Mouse (Mus musculus) heart, postnatal 0 days (tissue): ENCODE measurements around the gene Crybg1. TPM values are rescaled to one million over a fixed set of nuclear protein-coding genes. Genes with fewer than 3 reads are reported as not detected.

Experiments used
- ATAC-seq: fragments of 200-750 bp; cut with Nextera tagmentation; 2 replicates; pipeline ENCODE4 v1.8.0; 2017; ENCODE audit warnings: low read depth, moderate number of reproducible peaks, moderate library complexity; ENCODE audit not compliant: insufficient read depth
- DNase-seq: peaks from one replicate; pipeline ENCODE4 v3.0.0-alpha.2; 2016; ENCODE audit warnings: low spot score
- H3K27ac ChIP-seq: fragments of 300-500 bp; sonication (generic); 2 replicates; pipeline ENCODE4 v1.5.1; 2014; ENCODE audit warnings: low read depth, mild to moderate bottlenecking
- H3K27me3 ChIP-seq: fragments of 300-500 bp; sonication (generic); 2 replicates; pipeline ENCODE4 v1.6.1; 2014; ENCODE audit warnings: low read length, mixed read lengths; ENCODE audit not compliant: control insufficient read depth, insufficient read depth
- H3K36me3 ChIP-seq: fragments of 300-500 bp; sonication (generic); replicated peaks from 2 replicates; pipeline ENCODE4 v1.6.1; 2014; ENCODE audit warnings: low read length, mixed read lengths; ENCODE audit not compliant: control insufficient read depth, insufficient read depth
- H3K4me1 ChIP-seq: fragments of 300-500 bp; sonication (generic); 2 replicates; pipeline ENCODE4 v1.6.1; 2014; ENCODE audit warnings: antibody characterized with exemption; ENCODE audit not compliant: control insufficient read depth, insufficient read depth
- H3K4me2 ChIP-seq: fragments of 300-500 bp; sonication (generic); 2 replicates; pipeline ENCODE4 v1.6.1; 2014; ENCODE audit warnings: low read depth, mild to moderate bottlenecking, low read length, moderate library complexity
- H3K4me3 ChIP-seq: fragments of 300-500 bp; sonication (generic); 2 replicates; pipeline ENCODE4 v1.5.1; 2014; ENCODE audit warnings: low read depth, low read length
- H3K9ac ChIP-seq: fragments of 300-500 bp; sonication (generic); replicated peaks from 2 replicates; pipeline ENCODE4 v1.6.1; 2014; ENCODE audit warnings: low read depth, low read length, mixed read lengths
- H3K9me3 ChIP-seq: fragments of 300-500 bp; sonication (generic); replicated peaks from 2 replicates; pipeline ENCODE4 v1.6.1; 2016; ENCODE audit warnings: low read length; ENCODE audit not compliant: control insufficient read depth
- CTCF ChIP-seq: IDR thresholded peaks from 2 replicates; pipeline ENCODE4 v1.5.1; 2016; ENCODE audit warnings: antibody characterized with exemption, control low read depth, low read depth
- EP300 ChIP-seq: IDR thresholded peaks from 2 replicates; pipeline ENCODE4 v1.6.1; 2016; ENCODE audit warnings: antibody characterized with exemption, low read depth
- WGBS: fragments of 180-500 bp; shearing (Covaris S2); extraction: QIAGEN DNeasy Blood & Tissue Kit; methylation state at CpG from one replicate; pipeline ENCODE4 v1.1.7; 2014; 5-methylcytosine and 5-hydroxymethylcytosine counted together
- polyA plus RNA-seq: library from polyadenylated mRNA; unstranded; fragments of >200 nt; fragmentation: Nextera tagmentation; extraction: Ambion mirVana; gene quantifications from 2 replicates; pipeline ENCODE4 v1.2.1, GENCODE M21; 2015
- total RNA-seq: library from RNA; depleted of rRNA; stranded (reverse); fragments of >200 nt; gene quantifications from 2 replicates; pipeline ENCODE4 v1.2.3, GENCODE M21; 2014; ENCODE audit warnings: low replicate concordance

Gene Crybg1
- total and polyA plus RNA-seq, 2 experiments from 2014 or later: 0.15 to 2.0 TPM

DNA sequence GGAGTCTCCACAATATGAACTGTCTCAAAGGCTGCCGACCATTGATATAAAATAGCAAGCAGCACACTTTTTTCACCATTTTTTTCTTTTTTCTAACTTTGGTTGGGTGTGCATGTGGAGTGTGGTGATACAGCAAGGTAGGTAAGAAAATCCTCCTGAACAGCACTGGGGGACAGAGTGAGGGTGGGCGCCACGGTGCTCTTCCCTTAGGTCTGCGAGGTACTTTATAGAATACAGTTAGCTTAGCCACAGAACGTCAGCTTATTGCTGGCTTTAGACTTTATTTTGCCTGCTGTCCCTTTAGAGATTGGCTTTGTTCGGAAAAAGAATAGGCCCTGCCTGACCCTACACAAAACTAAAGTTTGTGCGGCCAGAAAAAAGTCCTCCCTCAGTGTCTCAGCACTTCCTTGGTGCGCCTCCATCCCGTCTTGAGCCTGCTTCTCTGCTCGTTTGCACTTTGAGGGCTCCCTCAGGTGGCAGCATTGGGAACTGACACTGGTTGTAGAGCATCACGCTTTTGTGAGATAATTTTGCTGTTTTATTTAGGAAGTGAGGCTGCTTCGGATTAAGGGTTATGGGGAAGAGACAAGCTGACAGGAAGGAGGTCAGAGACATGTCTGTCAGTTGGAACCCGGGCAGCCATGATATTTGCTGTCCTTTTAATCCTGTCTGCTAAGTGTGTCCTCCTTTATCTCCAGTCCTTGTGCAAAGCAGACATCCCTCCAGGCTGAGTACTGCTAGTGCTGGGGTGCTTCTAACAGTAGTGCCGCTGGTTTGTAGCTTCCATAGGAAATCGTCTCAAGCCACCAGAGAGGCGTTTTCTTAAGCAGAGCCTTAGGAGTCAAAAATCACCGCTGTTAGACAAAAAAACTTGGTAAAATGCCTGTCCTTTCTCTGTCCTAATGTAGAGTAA is 229.7 kb downstream of the Crybg1 start:
- peaks cover 10% of the 10 kb centered on the region; the same call in 1 of the 2 replicates for H3K36me3 ChIP-seq
- DNase-seq (peak; percentile 34), ATAC-seq (no peak)
- H3K4me1 ChIP-seq: peaks cover 11% of the 10 kb centered on the region
- no peak overlapping the region for H3K4me2 ChIP-seq
- TF ChIP-seq CTCF: peak; percentile 92
- TF ChIP-seq EP300: no peak
- no peak overlapping the region for H3K4me3 ChIP-seq
- no peak overlapping the region for H3K9ac ChIP-seq
- no peaks in the 10 kb centered on the region for H3K27me3 ChIP-seq
- H3K27ac ChIP-seq: no peak overlapping the region
- 38% methylated on average over 17 of the region's 17 CpGs for WGBS
- no peaks in the 10 kb centered on the region for H3K9me3 ChIP-seq

DNA sequence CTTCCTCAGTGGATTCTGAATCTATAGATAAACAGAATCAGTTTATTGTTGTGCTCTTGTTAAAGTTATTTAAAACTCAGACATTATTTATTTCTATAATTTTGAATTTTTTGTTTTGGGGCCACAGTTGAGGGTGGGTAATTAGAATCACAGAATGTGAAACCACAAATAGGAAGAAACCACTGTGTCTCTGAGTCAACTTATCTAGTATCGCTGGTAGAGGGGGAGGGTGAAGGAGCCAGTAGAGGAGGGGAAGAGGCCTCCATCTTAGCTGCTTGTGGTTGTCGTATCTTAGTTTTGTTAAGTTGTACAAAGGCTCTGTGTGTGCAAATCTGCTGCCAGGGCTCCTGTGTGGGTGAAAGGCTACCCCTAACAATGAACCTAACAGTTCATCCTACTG is 231.9 kb downstream of the Crybg1 start:
- Histone ChIP-seq H3K4me1 (peaks cover 11% of the 10 kb centered on the region), H3K9me3 (no peaks in the 10 kb centered on the region), H3K27me3 (no peaks in the 10 kb centered on the region), H3K9ac (no peak overlapping the region), H3K4me3 (no peak overlapping the region), H3K4me2 (no peak overlapping the region), H3K27ac (no peak overlapping the region), H3K36me3 (no peaks in the 10 kb centered on the region)
- ATAC-seq (no peak), DNase-seq (no peak)
- 58% methylated on average over 2 of the region's 2 CpGs for WGBS
- no peak for TF ChIP-seq EP300
- TF ChIP-seq CTCF: no peak

DNA sequence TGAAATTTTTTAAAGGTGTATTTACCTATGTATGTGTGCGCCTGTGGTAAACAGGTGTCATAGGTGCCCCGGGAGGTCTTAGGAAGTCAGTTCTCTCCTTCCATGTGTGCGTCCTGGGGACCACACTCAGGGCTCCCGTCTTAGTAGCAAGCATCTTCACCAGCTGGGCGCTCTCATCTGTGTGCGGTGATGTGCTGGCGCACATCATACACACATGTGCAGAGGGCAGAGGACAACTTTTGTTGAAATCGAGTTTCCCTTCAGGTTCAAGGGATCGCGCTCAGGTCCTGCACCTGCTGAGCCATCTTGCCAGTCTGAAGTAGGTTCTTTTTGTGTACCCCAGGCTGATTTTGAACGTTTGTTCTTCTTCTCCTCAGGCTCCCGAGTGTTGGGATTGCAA is 232.5 kb downstream of the Crybg1 start:
- Histone ChIP-seq H3K27ac (no peak overlapping the region), H3K9ac (no peak overlapping the region), H3K4me3 (no peak overlapping the region), H3K36me3 (peaks cover 3% of the 10 kb centered on the region; the same call in 1 of the 2 replicates), H3K27me3 (no peaks in the 10 kb centered on the region), H3K4me1 (peaks cover 11% of the 10 kb centered on the region), H3K9me3 (no peaks in the 10 kb centered on the region), H3K4me2 (no peak overlapping the region)
- TF ChIP-seq CTCF: no peak
- TF ChIP-seq EP300: no peak
- DNase-seq: no peak
- 83% methylated on average over 12 of the region's 12 CpGs for WGBS
- no peak for ATAC-seq

DNA sequence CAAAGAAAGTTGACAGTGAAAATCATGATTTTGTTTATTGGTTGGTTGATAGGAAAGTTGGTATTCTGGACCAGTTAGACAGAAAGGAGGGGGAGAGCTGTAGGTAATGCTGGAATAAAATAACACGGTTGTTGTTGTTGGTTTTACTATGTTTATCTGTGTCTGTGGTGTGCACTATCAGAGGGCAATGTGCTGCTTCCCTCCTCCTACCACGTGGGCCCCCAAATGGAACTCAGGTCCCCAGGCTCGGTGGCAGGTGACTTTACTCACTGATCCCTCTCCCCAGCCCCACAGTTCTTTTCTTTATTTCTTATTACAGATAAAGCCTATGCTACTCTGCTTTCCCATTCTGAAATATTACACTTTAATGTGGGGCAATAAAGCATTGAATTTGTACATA is 236.4 kb downstream of the Crybg1 start:
- Histone ChIP-seq H3K36me3 (peaks cover 11% of the 10 kb centered on the region; the same call in 1 of the 2 replicates), H3K27ac (no peak overlapping the region), H3K9me3 (no peaks in the 10 kb centered on the region), H3K4me2 (no peak overlapping the region), H3K4me1 (peaks cover 6% of the 10 kb centered on the region), H3K27me3 (no peaks in the 10 kb centered on the region), H3K4me3 (no peak overlapping the region), H3K9ac (no peak overlapping the region)
- TF ChIP-seq CTCF: no peak
- TF ChIP-seq EP300: no peak
- 79% methylated on average over 3 of the region's 3 CpGs for WGBS
- ATAC-seq (no peak), DNase-seq (no peak)

DNA sequence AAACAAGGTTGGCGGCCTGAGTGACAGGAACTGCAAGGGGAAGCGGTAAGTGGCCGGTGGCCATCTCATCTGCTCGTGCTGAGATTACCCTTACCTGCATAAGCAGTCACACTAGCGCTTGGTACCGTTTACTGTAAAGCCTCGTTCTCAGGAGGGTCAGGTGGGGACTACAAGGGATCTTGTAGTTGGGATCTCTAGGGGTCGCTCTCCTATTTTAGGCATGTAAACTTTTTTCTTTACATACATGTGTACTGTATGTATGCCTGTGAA is 237.8 kb downstream of the Crybg1 start:
- H3K9ac ChIP-seq: no peak overlapping the region
- no peak overlapping the region for H3K4me3 ChIP-seq
- H3K36me3 ChIP-seq: peaks cover 11% of the 10 kb centered on the region; the same call in 1 of the 2 replicates
- H3K9me3 ChIP-seq: no peaks in the 10 kb centered on the region
- H3K4me1 ChIP-seq: no peaks in the 10 kb centered on the region
- no peak overlapping the region for H3K27ac ChIP-seq
- DNase-seq (no peak), ATAC-seq (no peak)
- WGBS: 86% methylated on average over 8 of the region's 8 CpGs
- no peak overlapping the region for H3K4me2 ChIP-seq
- H3K27me3 ChIP-seq: no peaks in the 10 kb centered on the region
- no peak for TF ChIP-seq EP300
- TF ChIP-seq CTCF: no peak
